Mouse (Mus musculus) mouse embryonic stem cell (cell line): ENCODE results near the gene Tdpoz2.
"Not testable (repeated sequence)": the region's sequence is repeated elsewhere in the genome, so short reads cannot be mapped to it uniquely, and the experiment has no call there.

Experiments used
- in situ Hi-C, 2 experiments: fragments of 300-500 bp; cut with MboI; formaldehyde crosslinking; loops; 1 replicate in 1 of 2; 3 replicates in 1 of 2; pipeline ENCODE4 v1.14.3; 2019 to 2020; ENCODE audit warnings: low sequenced_read_pairs in 2 of 2, low pct_unique_long_range_greater_than_20kb in 1 of 2, mixed read lengths in 1 of 2; ENCODE audit not compliant: unreplicated experiment in 1 of 2

Gene Tdpoz2

DNA sequence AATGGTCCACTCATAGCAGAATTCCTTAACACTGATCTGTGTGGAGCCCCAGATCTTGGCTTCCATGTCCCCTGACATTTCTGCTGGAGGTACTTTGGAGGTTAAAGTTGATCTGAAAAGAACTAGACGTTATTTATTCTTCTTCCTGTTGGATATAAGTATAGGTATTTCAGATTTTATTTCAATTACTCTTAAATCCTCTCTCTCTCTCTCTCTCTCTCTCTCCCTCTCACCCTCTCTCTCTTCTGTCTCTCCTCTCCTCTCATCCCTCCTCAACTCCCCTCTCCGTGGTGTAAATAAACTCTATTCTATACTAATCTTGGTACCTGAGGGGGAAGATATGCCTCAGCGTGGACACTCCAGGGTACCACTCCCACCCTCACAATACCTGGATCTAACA lies at the start of gene Tdpoz2:
Gene Tdpoz2 (minus strand): TSS at position 101 of the 400 bp plus-strand sequence.
- in situ Hi-C loops: loop anchor here in 1 of 2 experiments (25.0 kb wide), 1 partner anchor 110 kb away; the partner anchor contains the start of gene Gm5773

DNA sequence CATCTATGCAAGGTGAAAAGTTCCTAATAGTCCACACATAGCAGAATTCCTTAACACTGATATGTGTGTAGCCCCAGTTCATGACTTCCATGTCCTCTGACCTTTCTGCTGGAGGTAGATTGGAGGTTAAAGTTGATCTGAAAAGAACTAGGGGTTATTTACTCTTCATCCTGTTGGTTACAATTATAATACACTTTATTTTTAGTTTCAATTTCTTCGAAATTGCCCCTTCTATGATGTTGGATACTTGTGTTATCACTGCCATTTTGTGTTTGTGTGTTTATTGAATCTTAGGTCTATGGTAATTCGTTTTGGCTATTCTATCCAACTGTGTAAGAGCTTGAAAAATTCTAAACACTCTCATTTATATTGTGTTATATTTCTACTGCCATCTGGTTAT lies 40.5 kb upstream of the Tdpoz2 start, which contains the start of gene Gm37596:
Gene Gm37596 (minus strand): TSS at position 101 of the 400 bp plus-strand sequence.
- in situ Hi-C loops: not testable (repeated sequence)

DNA sequence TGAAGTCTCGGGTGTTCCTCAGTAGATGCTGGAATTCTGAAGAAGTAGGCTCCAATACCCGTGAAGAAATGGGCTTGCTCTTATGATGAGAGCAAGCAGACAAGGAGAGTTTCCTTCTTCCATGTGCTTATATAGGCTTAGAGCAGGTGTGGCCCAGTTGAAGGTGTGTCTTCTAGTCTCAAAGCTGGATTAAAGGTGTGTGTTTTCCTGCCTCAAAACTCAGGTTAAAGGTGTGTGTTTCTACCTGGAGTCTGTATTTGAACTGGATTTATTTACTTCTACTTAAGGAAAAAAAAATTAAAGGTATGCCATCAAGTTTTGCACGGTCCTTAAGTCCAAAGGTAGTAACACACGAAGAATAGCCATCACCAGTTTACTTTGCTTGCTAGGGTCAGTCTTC lies 23.7 kb upstream of the Tdpoz2 start, which contains the start of gene Tdpoz1:
Gene Tdpoz1 (minus strand): TSS at position 101 of the 400 bp plus-strand sequence.
- in situ Hi-C loops: not testable (repeated sequence)

DNA sequence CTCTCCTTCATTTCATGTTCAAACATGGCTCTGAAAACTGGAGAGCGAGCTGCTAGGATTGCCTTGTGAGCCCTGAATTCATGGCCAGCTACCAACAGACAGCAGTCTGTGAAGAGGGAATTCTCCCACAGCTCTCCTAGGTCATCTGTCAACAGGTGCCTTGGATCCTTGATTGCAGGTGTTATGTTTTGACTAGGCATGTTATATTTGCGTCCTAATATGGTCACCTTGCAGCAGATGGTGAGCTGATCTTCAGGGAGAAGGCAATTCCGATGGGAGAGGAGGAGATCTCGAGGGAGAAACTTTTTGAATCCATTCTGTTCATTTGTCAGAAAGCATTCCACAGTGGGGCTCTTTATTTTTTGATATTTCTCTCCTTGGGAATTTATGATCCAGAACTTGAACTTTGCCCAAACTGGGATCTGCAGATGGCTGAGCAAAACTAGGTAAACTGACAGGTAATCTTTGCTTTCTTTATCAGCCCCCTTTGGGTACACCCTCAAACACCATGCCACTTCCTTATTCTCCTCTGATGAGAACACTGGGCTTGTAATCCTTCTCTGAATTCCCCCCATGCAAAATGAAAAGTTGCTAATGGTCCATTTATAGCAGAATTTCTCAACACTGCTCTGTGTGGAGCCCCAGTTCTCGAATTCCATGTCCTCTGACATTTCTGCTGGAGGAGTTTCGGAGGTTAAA lies 18.5 kb upstream of the Tdpoz2 start:
- in situ Hi-C loops: loop anchor here in 1 of 2 experiments (25.0 kb wide), 1 partner anchor 91 kb away; the partner anchor contains the start of gene Gm5773

DNA sequence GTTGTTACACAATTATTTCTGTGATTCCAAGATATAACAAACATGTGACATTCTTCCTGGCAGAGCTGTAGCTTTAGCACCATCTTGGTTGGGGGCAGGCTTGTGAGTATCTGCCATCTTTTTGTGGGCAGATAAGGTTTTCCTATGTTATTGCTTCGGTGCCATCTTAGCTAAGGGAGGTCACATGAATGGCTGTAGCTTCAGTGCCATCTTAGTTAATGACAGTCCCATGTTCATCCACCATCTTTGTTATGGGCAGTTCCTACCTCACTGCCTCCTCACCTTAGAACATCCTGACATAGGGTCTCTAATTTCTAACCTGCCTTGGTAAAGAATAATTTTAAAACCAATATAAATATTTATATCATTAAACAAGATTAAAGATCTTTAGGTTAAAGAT lies 1.8 kb upstream of the Tdpoz2 start:
- in situ Hi-C loops: loop anchor here in 1 of 2 experiments (25.0 kb wide), 1 partner anchor 108 kb away; the partner anchor contains the start of gene Gm5773

DNA sequence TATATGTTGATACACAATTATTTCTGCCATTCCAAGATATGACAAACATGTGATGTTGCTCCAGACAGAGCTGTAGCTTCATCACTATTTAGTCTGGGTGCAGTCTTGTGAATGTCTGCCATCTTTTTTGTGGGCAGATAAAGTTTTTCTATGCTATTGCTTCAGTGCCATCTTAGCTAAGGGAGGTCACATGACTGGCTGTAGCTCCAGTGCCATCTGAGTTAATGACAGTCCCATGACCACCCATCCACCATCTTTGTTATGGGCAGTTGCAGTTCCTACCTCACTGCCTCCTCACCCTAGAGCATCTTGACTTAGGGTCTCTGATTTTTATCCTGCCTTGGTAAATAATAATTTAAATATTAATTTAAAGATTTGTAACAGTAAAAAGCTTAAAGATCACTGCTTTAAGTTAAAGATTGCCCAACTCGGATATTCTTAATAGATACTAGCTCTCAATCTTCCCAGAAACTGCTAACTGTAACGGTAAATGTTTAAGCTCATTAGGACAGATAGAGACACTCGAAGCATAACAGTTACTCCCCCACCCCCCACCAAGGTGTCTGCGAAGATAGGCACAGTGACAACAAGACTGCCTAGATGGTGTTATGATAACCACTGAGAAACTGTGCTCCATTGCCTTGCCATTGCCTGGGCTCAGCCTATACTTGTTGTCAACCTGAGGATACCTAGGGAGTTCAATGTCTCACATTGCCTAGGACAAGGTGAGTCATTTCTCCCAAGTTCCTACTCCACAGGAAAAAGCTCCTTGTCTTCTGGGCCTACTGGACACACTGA lies 21.4 kb downstream of the Tdpoz2 start:
- in situ Hi-C loops: not testable (repeated sequence)

DNA sequence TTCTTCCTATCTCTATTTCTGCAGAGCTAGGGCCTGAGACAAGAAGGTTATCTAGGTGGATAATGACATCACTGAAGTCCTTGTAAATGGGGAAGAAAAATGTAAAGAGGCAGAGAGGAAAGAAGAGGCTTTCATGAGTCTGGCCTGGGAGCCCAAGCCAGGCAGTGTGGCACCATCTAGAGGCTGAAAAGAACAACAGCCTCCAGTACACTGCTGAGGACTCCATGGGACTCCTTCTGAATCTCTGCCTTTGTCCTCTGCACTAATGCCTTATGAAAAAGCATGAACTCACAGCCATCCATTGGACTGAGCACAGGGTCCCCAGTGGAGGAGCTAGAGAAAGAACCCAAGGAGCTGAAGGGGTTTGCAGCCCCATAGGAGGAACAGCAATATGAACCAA lies 43.5 kb downstream of the Tdpoz2 start:
- in situ Hi-C loops: loop anchor here in 1 of 2 experiments (10.0 kb wide), 1 partner anchor 64 kb away; no protein-coding TSS in a partner anchor

DNA sequence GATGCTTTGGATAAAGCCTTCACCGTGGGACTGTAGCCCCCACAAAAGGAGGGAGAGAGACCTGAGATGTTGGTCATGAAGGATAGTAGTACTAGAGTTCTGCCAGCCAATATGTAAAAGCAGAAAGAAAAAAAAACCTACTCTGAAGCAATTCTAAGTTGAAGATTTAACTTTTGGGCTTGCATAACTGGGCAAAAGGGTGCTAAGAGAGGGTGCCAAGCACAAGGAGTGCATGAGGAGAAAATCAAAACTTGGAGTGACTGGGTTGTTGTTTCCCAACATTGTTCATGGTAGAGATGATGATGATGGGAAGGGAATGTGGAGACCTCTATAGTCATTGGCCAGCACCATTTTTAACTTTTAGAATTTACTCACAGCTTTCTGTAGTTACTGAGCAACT lies 50.6 kb downstream of the Tdpoz2 start:
- in situ Hi-C loops: loop anchor here (5.0 to 10.0 kb wide), 2 partner anchors 55 to 57 kb away; no protein-coding TSS in a partner anchor
